Mouse (Mus musculus) 416B (cell line): ENCODE measurements around the gene Olfr568.

Experiments used
- DNase-seq: peaks from one replicate; pipeline ENCODE4 v3.0.0; 2011; ENCODE audit warnings: low read depth

The Olfr568 gene

GRCm38 (mm10) chr7:102876822-102877221, at the start of gene Olfr568:
Gene Olfr568 (plus strand): TSS chr7:102877122.
- DNase-seq, result no peak

- no peak for DNase-seq
Observed at GRCm38 (mm10) chr7:102855807-102856206, 21.1 kb upstream of the Olfr568 start.

- DNase-seq, result no peak
Observed at GRCm38 (mm10) chr7:102858665-102859064, 18.3 kb upstream of the Olfr568 start, which contains the start of gene Olfr566. Gene Olfr566 (minus strand): TSS chr7:102858765.

- DNase-seq, result no peak
Observed at GRCm38 (mm10) chr7:102890782-102891181, 13.9 kb downstream of the Olfr568 start, which contains the start of gene Olfr569. Gene Olfr569 (minus strand): TSS chr7:102890882.

- DNase-seq, result no peak
Observed at GRCm38 (mm10) chr7:102915261-102915660, 38.3 kb downstream of the Olfr568 start.

GRCm38 (mm10) chr7:102916405-102916804, 39.5 kb downstream of the Olfr568 start:
- DNase-seq, result no peak

GRCm38 (mm10) chr7:102917032-102917875, 40.3 kb downstream of the Olfr568 start, which contains the start of gene Olfr571:
Gene Olfr571 (minus strand): TSS chr7:102917536.
- no peak for DNase-seq

- peak; percentile 71 for DNase-seq
Observed at GRCm38 (mm10) chr7:102919632-102920031, 42.7 kb downstream of the Olfr568 start.

- no peak for DNase-seq
Observed at GRCm38 (mm10) chr7:102924109-102924508, 47.2 kb downstream of the Olfr568 start, which contains the start of gene Olfr572. Gene Olfr572 (plus strand): TSS chr7:102924409.

GRCm38 (mm10) chr7:102927105-102927504, 50.2 kb downstream of the Olfr568 start:
- DNase-seq, result no peak
